Mouse (Mus musculus): ENCODE measurements at regions not wholly inside any gene's neighbourhood (a gene's known extent, or its start where the extent isn't known, plus 50 kb on each side); places are given as distances from the start of the nearest gene placed in this dataset.

DNA sequence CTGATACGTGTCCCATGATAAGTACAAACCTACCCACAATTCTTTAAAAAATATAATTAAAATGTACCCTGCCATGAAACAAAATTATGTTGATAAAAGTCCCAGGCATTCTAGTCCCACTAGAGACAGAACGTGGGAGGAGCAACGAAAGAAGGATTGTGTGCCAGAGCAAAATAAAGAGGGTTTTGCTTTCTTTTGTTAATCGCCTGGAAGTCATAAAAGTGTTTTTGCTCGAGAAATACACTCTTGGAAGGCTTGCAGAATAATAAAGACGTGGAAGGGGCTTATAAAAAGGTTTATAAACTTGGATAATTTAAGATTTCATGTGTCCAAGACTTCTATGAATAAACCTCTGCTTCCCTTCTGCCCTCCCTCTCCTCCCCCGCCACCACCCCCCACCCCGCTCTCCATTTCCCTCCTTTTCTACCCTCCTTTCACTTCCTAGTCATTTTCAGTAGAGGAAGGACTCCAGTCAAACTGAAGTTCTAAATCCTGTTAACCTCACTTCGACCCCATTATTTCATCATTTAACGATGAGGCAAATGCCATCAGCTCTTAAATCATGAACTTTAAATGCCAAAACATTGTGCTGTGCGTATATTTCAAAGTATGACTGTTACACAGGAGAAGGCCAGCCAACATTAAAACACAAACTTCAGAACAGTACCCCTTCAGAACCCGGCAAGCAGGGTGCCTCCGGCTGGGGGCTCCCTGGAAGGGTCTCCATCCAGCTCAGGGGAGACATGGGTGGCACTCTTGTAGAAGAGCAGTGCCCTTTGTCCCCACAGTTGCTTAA lies 54.8 kb upstream of the Cep85l start:
- peak; percentile 36 for DNase-seq

GRCm38 (mm10) chr10:53432794-53433193 lies 53.0 kb upstream of the Cep85l start:
- DNase-seq: no peak

GRCm38 (mm10) chr10:53429539-53430344 lies 50.0 kb upstream of the Cep85l start:
- no peak for DNase-seq
